Mouse (Mus musculus) intestine, embryonic 14.5 days (tissue): Measurements from ENCODE around the gene Vat1. TPM values are rescaled to one million over a fixed set of nuclear protein-coding genes. Genes with fewer than 3 reads are reported as not detected.

Experiments used
- ATAC-seq: fragments of 200-750 bp; cut with Nextera tagmentation; replicated peaks from 2 replicates; pipeline ENCODE4 v1.8.0; 2017; ENCODE audit warnings: low read depth, moderate number of reproducible peaks, moderate TSS enrichment, moderate library complexity; ENCODE audit not compliant: low FRiP score, low TSS enrichment
- DNase-seq: peaks from one replicate; pipeline ENCODE4 v3.0.0-alpha.2; 2018; ENCODE audit warnings: low spot score
- H3K27ac ChIP-seq: fragments of 300-500 bp; sonication (generic); 2 replicates; pipeline ENCODE4 v1.5.1; 2014; ENCODE audit warnings: low read depth, mild to moderate bottlenecking, control low read depth
- H3K27me3 ChIP-seq: fragments of 300-500 bp; sonication (generic); replicated peaks from 2 replicates; pipeline ENCODE4 v1.6.1; 2014; ENCODE audit warnings: low read length, control low read depth; ENCODE audit not compliant: control insufficient read depth, insufficient read depth
- H3K36me3 ChIP-seq: fragments of 300-500 bp; sonication (generic); 2 replicates; pipeline ENCODE4 v1.6.1; 2014; ENCODE audit warnings: low read length, control low read depth; ENCODE audit not compliant: control insufficient read depth, insufficient read depth
- H3K4me1 ChIP-seq: fragments of 300-500 bp; sonication (generic); replicated peaks from 2 replicates; pipeline ENCODE4 v1.6.1; 2014; ENCODE audit warnings: low read length, control low read depth, mixed read lengths; ENCODE audit not compliant: control insufficient read depth, insufficient read depth
- H3K4me2 ChIP-seq: fragments of 300-500 bp; sonication (generic); 2 replicates; pipeline ENCODE4 v1.6.1; 2014; ENCODE audit warnings: low read length
- H3K4me3 ChIP-seq: fragments of 300-500 bp; sonication (generic); 2 replicates; pipeline ENCODE4 v1.5.1; 2014; ENCODE audit warnings: low read depth, low read length, control low read depth, mixed read lengths
- H3K9ac ChIP-seq: fragments of 300-500 bp; sonication (generic); 2 replicates; pipeline ENCODE4 v1.6.1; 2014; ENCODE audit warnings: mild to moderate bottlenecking, low read length
- H3K9me3 ChIP-seq: fragments of 300-500 bp; sonication (generic); 2 replicates; pipeline ENCODE4 v1.6.1; 2016; ENCODE audit warnings: low read length, control low read depth; ENCODE audit not compliant: control insufficient read depth
- WGBS: fragments of 180-500 bp; shearing (Covaris S2); extraction: QIAGEN DNeasy Blood & Tissue Kit; methylation state at CpG from one replicate; pipeline ENCODE4 v1.1.7; 2014; 5-methylcytosine and 5-hydroxymethylcytosine counted together
- polyA plus RNA-seq: library from polyadenylated mRNA; unstranded; fragments of >200 nt; fragmentation: Nextera tagmentation; extraction: Ambion mirVana; gene quantifications from 2 replicates; pipeline ENCODE4 v1.2.1, GENCODE M21; 2014

The Vat1 gene
- polyA plus RNA-seq, 1 experiment from 2014 or later, result 60.0 TPM

GRCm38 (mm10) chr11:101426165-101426564, 39.9 kb downstream of the Vat1 start:
- peak overlapping the region; percentile 95 for H3K4me3 ChIP-seq
- H3K27ac ChIP-seq, result no peak overlapping the region
- peak overlapping the region; percentile 92 for H3K4me2 ChIP-seq
- no peaks in the 10 kb centered on the region for H3K9me3 ChIP-seq
- H3K9ac ChIP-seq, result peak overlapping the region; percentile 74
- DNase-seq (no peak), ATAC-seq (no peak)
- 63% methylated on average over 8 of the region's 8 CpGs for WGBS
- H3K36me3 ChIP-seq, result peaks cover 23% of the 10 kb centered on the region
- no peaks in the 10 kb centered on the region for H3K27me3 ChIP-seq
- H3K4me1 ChIP-seq, result peaks cover 18% of the 10 kb centered on the region

- Histone ChIP-seq H3K4me1 (peaks cover 18% of the 10 kb centered on the region), H3K27me3 (no peaks in the 10 kb centered on the region), H3K36me3 (peaks cover 13% of the 10 kb centered on the region), H3K27ac (peak within 1 kb of the TSS; percentile 79), H3K4me2 (peak within 1 kb of the TSS; percentile 92), H3K9ac (peak within 1 kb of the TSS; percentile 74), H3K9me3 (no peaks in the 10 kb centered on the region), H3K4me3 (peak within 1 kb of the TSS; percentile 95)
- DNase-seq (peak; percentile 99), ATAC-seq (peak; percentile 90)
- WGBS, result under 1% methylated on average over 81 of the region's 81 CpGs
Observed at GRCm38 (mm10) chr11:101424925-101425813, 40.9 kb downstream of the Vat1 start, which contains the start of the genes Rundc1 and Ptges3l. Gene Rundc1, plus strand, starts transcription at chr11:101425085. Gene Ptges3l, minus strand, starts transcription at chr11:101425333.

GRCm38 (mm10) chr11:101424105-101424851, 41.8 kb downstream of the Vat1 start, which contains the start of gene Gm27029:
Gene Gm27029, minus strand, starts transcription at chr11:101424796.
- Histone ChIP-seq H3K36me3 (peaks cover 4% of the 10 kb centered on the region; the same call in 1 of the 2 replicates), H3K9ac (peak within 1 kb of the TSS; percentile 74), H3K4me3 (peak within 1 kb of the TSS; percentile 95), H3K4me2 (peak within 1 kb of the TSS; percentile 92), H3K27me3 (no peaks in the 10 kb centered on the region), H3K4me1 (peaks cover 18% of the 10 kb centered on the region), H3K27ac (peak within 1 kb of the TSS; percentile 79), H3K9me3 (no peaks in the 10 kb centered on the region)
- 4% methylated on average over 23 of the region's 23 CpGs for WGBS
- DNase-seq, result peak; percentile 62
- peak; percentile 57 for ATAC-seq

DNA sequence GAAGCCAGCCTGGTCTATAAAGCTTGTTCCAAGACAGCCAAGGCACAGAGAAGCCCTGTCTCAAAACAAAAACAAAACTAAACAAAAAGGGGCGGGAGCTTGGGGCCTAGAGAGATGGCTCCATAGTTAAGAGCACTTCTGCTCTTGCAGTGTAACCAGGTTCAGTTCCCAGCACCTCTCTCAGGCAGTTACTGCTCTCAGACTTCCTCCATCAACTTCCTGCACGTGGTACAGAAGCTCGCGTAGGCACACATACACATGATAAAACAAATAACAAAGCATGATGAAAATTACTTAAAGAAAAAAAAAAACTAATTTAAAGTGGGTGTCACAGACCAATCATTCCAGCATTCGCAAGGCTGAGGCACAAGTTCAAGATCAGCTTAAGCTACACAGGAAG, 45.9 kb downstream of the Vat1 start:
- no peak overlapping the region for H3K4me2 ChIP-seq
- no peaks in the 10 kb centered on the region for H3K9me3 ChIP-seq
- no peaks in the 10 kb centered on the region for H3K27me3 ChIP-seq
- ATAC-seq (no peak), DNase-seq (no peak)
- 89% methylated on average over 5 of the region's 5 CpGs for WGBS
- H3K27ac ChIP-seq, result no peak overlapping the region
- H3K36me3 ChIP-seq, result no peaks in the 10 kb centered on the region
- peaks cover 11% of the 10 kb centered on the region for H3K4me1 ChIP-seq
- no peak overlapping the region for H3K4me3 ChIP-seq
- no peak overlapping the region for H3K9ac ChIP-seq

DNA sequence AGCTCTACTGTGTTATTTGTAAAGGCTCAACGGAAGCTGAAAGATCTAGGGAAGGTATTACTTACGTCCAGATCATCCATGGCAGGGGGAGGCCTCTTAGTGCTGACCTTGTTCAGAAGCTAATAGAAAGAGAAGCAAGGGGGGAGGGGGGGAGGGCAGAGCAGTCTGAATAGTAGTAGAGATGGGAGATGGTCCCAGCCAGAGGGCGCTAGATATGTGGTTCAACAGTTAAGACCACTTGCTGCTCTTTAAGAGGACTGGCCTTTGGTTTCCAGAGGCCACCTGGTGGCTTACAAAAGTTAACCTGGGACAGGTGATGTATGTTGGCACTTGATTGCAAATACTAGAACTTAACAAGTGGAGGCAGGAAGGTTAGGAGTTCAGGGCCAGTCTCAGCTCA, 46.4 kb downstream of the Vat1 start:
- Histone ChIP-seq H3K27me3 (no peaks in the 10 kb centered on the region), H3K9ac (no peak overlapping the region), H3K36me3 (no peaks in the 10 kb centered on the region), H3K4me3 (no peak overlapping the region), H3K27ac (no peak overlapping the region), H3K9me3 (no peaks in the 10 kb centered on the region), H3K4me1 (peaks cover 11% of the 10 kb centered on the region), H3K4me2 (no peak overlapping the region)
- 36% methylated on average over 3 of the region's 3 CpGs for WGBS
- DNase-seq, result no peak
- no peak for ATAC-seq

GRCm38 (mm10) chr11:101418991-101419390, 47.0 kb downstream of the Vat1 start:
- no peaks in the 10 kb centered on the region for H3K27me3 ChIP-seq
- no peak for ATAC-seq
- H3K9me3 ChIP-seq, result no peaks in the 10 kb centered on the region
- no peaks in the 10 kb centered on the region; the same call in 1 of the 2 replicates for H3K36me3 ChIP-seq
- no peak overlapping the region for H3K4me3 ChIP-seq
- no peak overlapping the region for H3K4me2 ChIP-seq
- H3K4me1 ChIP-seq, result peaks cover 9% of the 10 kb centered on the region
- no peak for DNase-seq
- WGBS, result 61% methylated on average over 6 of the region's 6 CpGs
- H3K27ac ChIP-seq, result no peak overlapping the region
- no peak overlapping the region for H3K9ac ChIP-seq

DNA sequence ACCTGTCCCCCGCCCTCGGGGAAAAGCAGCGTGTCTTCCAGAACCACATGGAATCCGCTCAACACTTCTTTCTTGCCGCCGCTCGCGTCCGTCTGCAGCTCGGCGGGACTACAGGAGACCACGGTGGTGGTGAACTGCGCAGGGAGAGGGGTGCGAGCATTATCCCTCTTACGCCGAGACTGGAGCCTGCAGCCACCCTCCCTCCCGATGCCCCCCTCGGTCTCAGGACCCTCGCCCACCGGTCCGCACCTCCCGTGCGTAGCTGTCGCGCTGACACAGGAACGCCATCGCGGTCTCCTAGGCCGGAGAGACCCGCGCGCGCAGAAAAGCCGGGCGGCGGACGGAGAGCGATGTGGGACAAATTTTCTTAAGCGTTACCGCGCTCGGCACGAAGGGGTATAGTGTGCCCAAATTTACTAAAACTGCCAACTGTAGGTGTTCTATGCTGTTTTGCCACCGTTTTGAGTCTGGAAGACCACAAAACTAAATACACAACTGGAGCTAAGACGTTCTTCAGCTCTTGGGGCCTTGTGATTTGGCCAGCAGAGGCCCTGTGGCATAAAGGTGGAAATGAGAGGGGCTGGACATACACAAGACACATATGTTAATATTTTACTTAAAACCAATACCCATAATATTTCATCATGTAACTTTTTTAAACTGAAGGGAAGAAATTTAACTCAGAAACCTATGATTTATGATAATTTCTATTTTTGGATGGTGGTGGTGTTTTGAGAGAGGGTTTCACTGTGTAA, 48.8 kb downstream of the Vat1 start, which contains the start of gene Aarsd1:
Aarsd1 (minus strand) TSS at position 515 of the 755 bp plus-strand sequence.
- peaks cover 14% of the 10 kb centered on the region for H3K36me3 ChIP-seq
- peak; percentile 75 for ATAC-seq

More for the DNA sequence above, 48.8 kb downstream of the Vat1 start, which contains the start of gene Aarsd1:
- peaks cover 4% of the 10 kb centered on the region; the same call in 1 of the 2 replicates for H3K4me1 ChIP-seq
- H3K9ac ChIP-seq, result peak within 1 kb of the TSS; percentile 87
- no peaks in the 10 kb centered on the region for H3K9me3 ChIP-seq
- peak within 1 kb of the TSS; percentile 92 for H3K4me3 ChIP-seq
- peak within 1 kb of the TSS; percentile 73 for H3K4me2 ChIP-seq
- no peaks in the 10 kb centered on the region for H3K27me3 ChIP-seq
- peak; percentile 96 for DNase-seq
- under 1% methylated on average over 45 of the region's 45 CpGs for WGBS
- H3K27ac ChIP-seq, result peak within 1 kb of the TSS; percentile 76
